Mouse (Mus musculus) forebrain, postnatal 0 days (tissue): ENCODE results near the gene Irf6. TPM values are rescaled to one million over a fixed set of nuclear protein-coding genes. Genes with fewer than 3 reads are reported as not detected.

Experiments used
- ATAC-seq: fragments of 200-750 bp; cut with Nextera tagmentation; 2 replicates; pipeline ENCODE4 v1.8.0; 2017; ENCODE audit warnings: mild to moderate bottlenecking, moderate library complexity
- DNase-seq: peaks from one replicate; pipeline ENCODE4 v3.0.0-alpha.2; 2015
- H3K27ac ChIP-seq: fragments of 300-500 bp; sonication (generic); 2 replicates; pipeline ENCODE4 v1.5.1; 2014; ENCODE audit warnings: low read depth, mild to moderate bottlenecking, antibody characterized with exemption, low read length, moderate library complexity, mixed read lengths
- H3K27me3 ChIP-seq: fragments of 300-500 bp; sonication (generic); 2 replicates; pipeline ENCODE4 v1.6.1; 2014; ENCODE audit warnings: mild to moderate bottlenecking, low read length, mixed read lengths; ENCODE audit not compliant: insufficient read depth
- H3K36me3 ChIP-seq: fragments of 300-500 bp; sonication (generic); 2 replicates; pipeline ENCODE4 v1.6.1; 2014; ENCODE audit warnings: mild to moderate bottlenecking, moderate library complexity; ENCODE audit not compliant: insufficient read depth
- H3K4me1 ChIP-seq: fragments of 300-500 bp; sonication (generic); 2 replicates; pipeline ENCODE4 v1.6.1; 2014; ENCODE audit warnings: antibody characterized with exemption; ENCODE audit not compliant: insufficient read depth
- H3K4me2 ChIP-seq: fragments of 300-500 bp; sonication (generic); 2 replicates; pipeline ENCODE4 v1.6.1; 2014; ENCODE audit warnings: low read depth, mild to moderate bottlenecking, moderate library complexity
- H3K4me3 ChIP-seq: fragments of 300-500 bp; sonication (generic); 2 replicates; pipeline ENCODE4 v1.5.1; 2014; ENCODE audit warnings: low read depth, low read length, mixed read lengths
- H3K9ac ChIP-seq: fragments of 300-500 bp; sonication (generic); 2 replicates; pipeline ENCODE4 v1.6.1; 2014; ENCODE audit warnings: mild to moderate bottlenecking
- H3K9me3 ChIP-seq: fragments of 300-500 bp; sonication (generic); 2 replicates; pipeline ENCODE4 v1.6.1; 2016; ENCODE audit warnings: low read length
- CTCF ChIP-seq: sonication (generic); IDR thresholded peaks from 2 replicates; pipeline ENCODE4 v1.5.1; 2016; ENCODE audit warnings: antibody characterized with exemption, control low read depth, low read depth
- WGBS: fragments of 180-500 bp; shearing (Covaris S2); extraction: QIAGEN DNeasy Blood & Tissue Kit; methylation state at CpG from one replicate; pipeline ENCODE4 v1.1.7; 2014; 5-methylcytosine and 5-hydroxymethylcytosine counted together
- polyA plus RNA-seq: library from polyadenylated mRNA; unstranded; fragments of >200 nt; fragmentation: Nextera tagmentation; extraction: Ambion mirVana; gene quantifications from 2 replicates; pipeline ENCODE4 v1.2.1, GENCODE M21; 2015
- total RNA-seq: library from RNA; depleted of rRNA; stranded (reverse); fragments of >200 nt; gene quantifications from 2 replicates; pipeline ENCODE4 v1.2.3, GENCODE M21; 2014

Irf6 gene
- total and polyA plus RNA-seq, 2 experiments from 2014 or later = 0.29 to 0.33 TPM

GRCm38 (mm10) chr1:193169228-193169627, 16.3 kb downstream of the Irf6 start:
- 0 out of 2 replicates have a peak, but pooled peaks cover 7% of the 10 kb centered on the region for H3K4me1 ChIP-seq
- no peak for TF ChIP-seq CTCF
- no peak overlapping the region for H3K4me3 ChIP-seq
- H3K27me3 ChIP-seq = no peaks in the 10 kb centered on the region
- H3K4me2 ChIP-seq = no peak overlapping the region
- H3K9me3 ChIP-seq = no peaks in the 10 kb centered on the region
- H3K27ac ChIP-seq = no peak overlapping the region
- DNase-seq (no peak), ATAC-seq (no peak)
- H3K36me3 ChIP-seq = no peaks in the 10 kb centered on the region
- H3K9ac ChIP-seq = no peak overlapping the region
- 90% methylated on average over 7 of the region's 7 CpGs for WGBS

GRCm38 (mm10) chr1:193169856-193170255, 16.9 kb downstream of the Irf6 start:
- H3K36me3 ChIP-seq = no peaks in the 10 kb centered on the region
- WGBS = 44% methylated on average over 2 of the region's 2 CpGs
- no peak for TF ChIP-seq CTCF

GRCm38 (mm10) chr1:193172991-193173809, 20.3 kb downstream of the Irf6 start:
- Histone ChIP-seq H3K27ac (peak overlapping the region; percentile 87), H3K9ac (peak overlapping the region; percentile 84), H3K4me3 (peak overlapping the region; percentile 76), H3K9me3 (no peaks in the 10 kb centered on the region), H3K27me3 (no peaks in the 10 kb centered on the region), H3K4me2 (peak overlapping the region; percentile 75), H3K36me3 (no peaks in the 10 kb centered on the region), H3K4me1 (peaks cover 18% of the 10 kb centered on the region; the same call in 1 of the 2 replicates)
- TF ChIP-seq CTCF = peak; percentile 52
- DNase-seq = peak; percentile 99
- peak; percentile 99 for ATAC-seq
- under 1% methylated on average over 48 of the region's 48 CpGs for WGBS

More at GRCm38 (mm10) chr1:193169856-193170255, 16.9 kb downstream of the Irf6 start:
- DNase-seq (peak; percentile 34), ATAC-seq (no peak)
- peaks cover 13% of the 10 kb centered on the region; the same call in 1 of the 2 replicates for H3K4me1 ChIP-seq
- H3K27ac ChIP-seq = no peak overlapping the region
- no peak overlapping the region for H3K4me2 ChIP-seq
- H3K9ac ChIP-seq = no peak overlapping the region
- H3K4me3 ChIP-seq = no peak overlapping the region
- H3K9me3 ChIP-seq = no peaks in the 10 kb centered on the region
- H3K27me3 ChIP-seq = no peaks in the 10 kb centered on the region

- DNase-seq (no peak), ATAC-seq (no peak)
- H3K4me1 ChIP-seq = peaks cover 18% of the 10 kb centered on the region; the same call in 1 of the 2 replicates
- H3K27ac ChIP-seq = peak overlapping the region; percentile 87
- WGBS = 16% methylated on average over 9 of the region's 9 CpGs
- H3K27me3 ChIP-seq = no peaks in the 10 kb centered on the region
- H3K9me3 ChIP-seq = no peaks in the 10 kb centered on the region
- no peak for TF ChIP-seq CTCF
- peak overlapping the region; percentile 84 for H3K9ac ChIP-seq
- H3K4me3 ChIP-seq = peak overlapping the region; percentile 76
- peak overlapping the region; percentile 75 for H3K4me2 ChIP-seq
- no peaks in the 10 kb centered on the region for H3K36me3 ChIP-seq
These were observed 20.9 kb downstream of the Irf6 start for GRCm38 (mm10) chr1:193173810-193174129.

GRCm38 (mm10) chr1:193174143-193174733, 21.3 kb downstream of the Irf6 start:
- DNase-seq (no peak), ATAC-seq (no peak)
- Histone ChIP-seq H3K4me3 (peak overlapping the region; percentile 76), H3K27me3 (no peaks in the 10 kb centered on the region), H3K9me3 (no peaks in the 10 kb centered on the region), H3K9ac (no peak overlapping the region), H3K36me3 (no peaks in the 10 kb centered on the region), H3K4me2 (peak overlapping the region; percentile 75), H3K4me1 (peaks cover 18% of the 10 kb centered on the region; the same call in 1 of the 2 replicates), H3K27ac (no peak overlapping the region)
- WGBS = 91% methylated on average over 13 of the region's 13 CpGs
- no peak for TF ChIP-seq CTCF

GRCm38 (mm10) chr1:193181104-193181503, 28.2 kb downstream of the Irf6 start:
- ATAC-seq (no peak), DNase-seq (no peak)
- H3K27me3 ChIP-seq = no peaks in the 10 kb centered on the region
- no peaks in the 10 kb centered on the region for H3K9me3 ChIP-seq
- no peak overlapping the region for H3K9ac ChIP-seq
- H3K4me3 ChIP-seq = no peak overlapping the region
- no peaks in the 10 kb centered on the region for H3K36me3 ChIP-seq
- TF ChIP-seq CTCF = no peak
- WGBS = 89% methylated on average over 3 of the region's 3 CpGs
- H3K4me1 ChIP-seq = no peaks in the 10 kb centered on the region
- H3K27ac ChIP-seq = no peak overlapping the region
- no peak overlapping the region for H3K4me2 ChIP-seq

GRCm38 (mm10) chr1:193188257-193188656, 35.3 kb downstream of the Irf6 start:
- no peaks in the 10 kb centered on the region for H3K27me3 ChIP-seq
- WGBS = 89% methylated on average over 6 of the region's 6 CpGs
- no peaks in the 10 kb centered on the region for H3K9me3 ChIP-seq
- no peak for TF ChIP-seq CTCF
- no peak for DNase-seq
- H3K4me1 ChIP-seq = peaks cover 8% of the 10 kb centered on the region
- H3K4me3 ChIP-seq = no peak overlapping the region
- no peak for ATAC-seq
- peak overlapping the region; percentile 67; the same call in 1 of the 2 replicates for H3K27ac ChIP-seq
- no peak overlapping the region for H3K9ac ChIP-seq
- H3K4me2 ChIP-seq = no peak overlapping the region
- H3K36me3 ChIP-seq = no peaks in the 10 kb centered on the region
